In genomic region chr13:62908163-62908559, GRCm38 (mm10) we compare ENCODE assay signal across 9 mouse cellular contexts. TPM values are rescaled to one million over a fixed set of nuclear protein-coding genes. Genes with fewer than 3 reads are reported as not detected.
DNase-seq lines count a peak whose midpoint lies in the region; ATAC-seq lines count a peak whose summit lies in the region.
"Had no signal": no experiment of that assay in that cellular context is flagged by ENCODE, and none has a peak within 500 bp of the region (broad histone marks: within the 10 kb centered on the region; RNA-seq: fewer than 3 reads in every experiment).

No protein-coding gene starts in this region.

- peak; percentile 32; the same call in 1 of the 2 replicates for ATAC-seq in hindbrain, embryonic 12.5 days (ENCODE audit: low FRiP score)
- peak; percentile 60; the same call in 1 of the 2 replicates for ATAC-seq in neural tube, embryonic 14.5 days (ENCODE audit: low read depth)
- no peak for ATAC-seq in erythroid progenitor cell, adult 5-6 weeks (replicated peaks; ENCODE audit: low FRiP score, poor library complexity, severe bottlenecking)

- H3K4me3 ChIP-seq in heart, embryonic 10.5 days: no peak overlapping the region
- H3K4me3 ChIP-seq in hindbrain, embryonic 12.5 days: no peak overlapping the region
- no peak overlapping the region for H3K4me3 ChIP-seq in neural tube, embryonic 14.5 days (ENCODE audit: low read depth, low read length)
- H3K4me3 ChIP-seq: megakaryocyte, embryonic 14.5 days had no signal

- no peak overlapping the region for H3K9ac ChIP-seq in hindbrain, embryonic 12.5 days
- H3K9ac ChIP-seq in neural tube, embryonic 14.5 days (replicated peaks; ENCODE audit: low read depth, low read length): no peak overlapping the region

- H3K4me2 ChIP-seq in hindbrain, embryonic 12.5 days (replicated peaks): no peak overlapping the region
- peak overlapping the region; percentile 22; the same call in 1 of the 2 replicates for H3K4me2 ChIP-seq in neural tube, embryonic 14.5 days (ENCODE audit: low read depth, low read length)

- no peaks in the 10 kb centered on the region for H3K9me3 ChIP-seq in heart, embryonic 10.5 days
- no peaks in the 10 kb centered on the region for H3K9me3 ChIP-seq in hindbrain, embryonic 12.5 days (replicated peaks)
- no peaks in the 10 kb centered on the region for H3K9me3 ChIP-seq in neural tube, embryonic 14.5 days (ENCODE audit: control insufficient read depth, low read length)
- H3K9me3 ChIP-seq: megakaryocyte, embryonic 14.5 days had no signal

- H3K27ac ChIP-seq in heart, embryonic 10.5 days: peak overlapping the region; percentile 32; the same call in 1 of the 2 replicates
- no peak overlapping the region for H3K27ac ChIP-seq in hindbrain, embryonic 12.5 days
- H3K27ac ChIP-seq in neural tube, embryonic 14.5 days (ENCODE audit: low read depth, low read length): no peak overlapping the region

- peaks cover 11% of the 10 kb centered on the region; the same call in 1 of the 2 replicates for H3K27me3 ChIP-seq in heart, embryonic 10.5 days (ENCODE audit: insufficient read depth, poor library complexity, severe bottlenecking)
- H3K27me3 ChIP-seq in hindbrain, embryonic 12.5 days: no peaks in the 10 kb centered on the region
- H3K27me3 ChIP-seq in neural tube, embryonic 14.5 days (ENCODE audit: control insufficient read depth, insufficient read depth, low read length): no peaks in the 10 kb centered on the region

- WGBS in heart, embryonic 10.5 days: 36% methylated on average over 8 of the region's 8 CpGs
- WGBS in hindbrain, embryonic 12.5 days: 31% methylated on average over 8 of the region's 8 CpGs
- 33% methylated on average over 8 of the region's 8 CpGs for WGBS in neural tube, embryonic 14.5 days

- H3K4me1 ChIP-seq in heart, embryonic 10.5 days: peaks cover 6% of the 10 kb centered on the region; the same call in 1 of the 2 replicates
- peaks cover 6% of the 10 kb centered on the region for H3K4me1 ChIP-seq in hindbrain, embryonic 12.5 days
- no peaks in the 10 kb centered on the region; the same call in 1 of the 2 replicates for H3K4me1 ChIP-seq in neural tube, embryonic 14.5 days (ENCODE audit: control insufficient read depth, insufficient read depth, low read length)
- H3K4me1 ChIP-seq: megakaryocyte, embryonic 14.5 days had no signal

- DNase-seq in heart, embryonic 10.5 days (ENCODE audit: low spot score): no peak
- DNase-seq in heart, adult 8-10 months (ENCODE audit: low spot score): no peak
- DNase-seq in liver: peak; percentile 23
- DNase-seq in spleen, postnatal 4 days (ENCODE audit: low spot score in 2 of 2): no peak
- DNase-seq in right cerebral cortex, adult 18-20 months: no peak

- H3K36me3 ChIP-seq in heart, embryonic 10.5 days: no peaks in the 10 kb centered on the region
- no peaks in the 10 kb centered on the region for H3K36me3 ChIP-seq in hindbrain, embryonic 12.5 days
- H3K36me3 ChIP-seq in neural tube, embryonic 14.5 days (ENCODE audit: control insufficient read depth, insufficient read depth, low read length): no peaks in the 10 kb centered on the region

RNA-seq across cellular contexts. Expression of gene Fbp1, which starts 20.1 kb away (rescaled TPM):
- polyA plus RNA-seq in heart, embryonic 10.5 days (2016; fragmentation: Nextera tagmentation; extraction: Ambion mirVana): 0.25 TPM in 1 of 2 replicates, not detected in the other
- total RNA-seq in heart, adult 8-10 months (2022): not detected
- polyA plus RNA-seq in hindbrain, embryonic 12.5 days (2016; fragmentation: Nextera tagmentation; extraction: Ambion mirVana): 0.19 TPM in 1 of 2 replicates, not detected in the other
- polyA plus RNA-seq in neural tube, embryonic 14.5 days (2014; fragmentation: Nextera tagmentation; extraction: Ambion mirVana): 0.27 and 0.68 TPM in 2 replicates
- total RNA-seq in erythroid progenitor cell, adult 5-6 weeks (2015; ENCODE audit: low replicate concordance): 1.4 and 5.9 TPM in 2 replicates
- total RNA-seq in erythroid progenitor cell, adult 5-6 weeks (2017; ENCODE audit: low replicate concordance): 4.0 TPM in 1 of 2 replicates, not detected in the other

RNA-seq across cellular contexts. Expression of gene Fbp2, which starts 49.9 kb away (rescaled TPM):
- polyA plus RNA-seq in heart, embryonic 10.5 days (2016; fragmentation: Nextera tagmentation; extraction: Ambion mirVana): 0.31 and 0.41 TPM in 2 replicates
- 10 to 100 TPM; 22.4 to 35.1 (median 26.2) TPM for total RNA-seq in heart, adult 8-10 months (2022)
- polyA plus RNA-seq in hindbrain, embryonic 12.5 days (2016; fragmentation: Nextera tagmentation; extraction: Ambion mirVana): 0.29 and 0.36 TPM in 2 replicates
- 0.19 and 0.55 TPM in 2 replicates for polyA plus RNA-seq in neural tube, embryonic 14.5 days (2014; fragmentation: Nextera tagmentation; extraction: Ambion mirVana)
- total RNA-seq in erythroid progenitor cell, adult 5-6 weeks (2015; ENCODE audit: low replicate concordance): not detected in 2 replicates
- not detected in 2 replicates for total RNA-seq in erythroid progenitor cell, adult 5-6 weeks (2017; ENCODE audit: low replicate concordance)

RNA-seq across cellular contexts. Expression of gene 2010111I01Rik, which starts 56.5 kb away (rescaled TPM):
- 46.2 and 52.6 TPM in 2 replicates for polyA plus RNA-seq in heart, embryonic 10.5 days (2016; fragmentation: Nextera tagmentation; extraction: Ambion mirVana)
- total RNA-seq in heart, adult 8-10 months (2022): 100 to 1,000 TPM in 2 of 4 experiments, 10 to 100 TPM in 2; 91.5 to 112 (median 98.3) TPM
- polyA plus RNA-seq in hindbrain, embryonic 12.5 days (2016; fragmentation: Nextera tagmentation; extraction: Ambion mirVana): 47.6 and 68.4 TPM in 2 replicates
- 28.8 and 60.2 TPM in 2 replicates for polyA plus RNA-seq in neural tube, embryonic 14.5 days (2014; fragmentation: Nextera tagmentation; extraction: Ambion mirVana)
- 5.9 and 11.9 TPM in 2 replicates for total RNA-seq in erythroid progenitor cell, adult 5-6 weeks (2015; ENCODE audit: low replicate concordance)
- total RNA-seq in erythroid progenitor cell, adult 5-6 weeks (2017; ENCODE audit: low replicate concordance): 19.9 and 28.4 TPM in 2 replicates
